Mouse (Mus musculus): ENCODE data around the gene Fcgr3. TPM values are rescaled to one million over a fixed set of nuclear protein-coding genes. Genes with fewer than 3 reads are reported as not detected.
A peak's percentile ranks its signal among the peaks of the same experiment; 100 is the strongest.
"Not testable (repeated sequence)": the region's sequence is repeated elsewhere in the genome, so short reads cannot be mapped to it uniquely, and the experiment has no call there.

Fcgr3 gene
- polyA plus RNA-seq (2011; ENCODE audit: insufficient read depth, insufficient read length, low replicate concordance, missing spikeins), result 18.2 and 56.7 TPM in 2 replicates

DNA sequence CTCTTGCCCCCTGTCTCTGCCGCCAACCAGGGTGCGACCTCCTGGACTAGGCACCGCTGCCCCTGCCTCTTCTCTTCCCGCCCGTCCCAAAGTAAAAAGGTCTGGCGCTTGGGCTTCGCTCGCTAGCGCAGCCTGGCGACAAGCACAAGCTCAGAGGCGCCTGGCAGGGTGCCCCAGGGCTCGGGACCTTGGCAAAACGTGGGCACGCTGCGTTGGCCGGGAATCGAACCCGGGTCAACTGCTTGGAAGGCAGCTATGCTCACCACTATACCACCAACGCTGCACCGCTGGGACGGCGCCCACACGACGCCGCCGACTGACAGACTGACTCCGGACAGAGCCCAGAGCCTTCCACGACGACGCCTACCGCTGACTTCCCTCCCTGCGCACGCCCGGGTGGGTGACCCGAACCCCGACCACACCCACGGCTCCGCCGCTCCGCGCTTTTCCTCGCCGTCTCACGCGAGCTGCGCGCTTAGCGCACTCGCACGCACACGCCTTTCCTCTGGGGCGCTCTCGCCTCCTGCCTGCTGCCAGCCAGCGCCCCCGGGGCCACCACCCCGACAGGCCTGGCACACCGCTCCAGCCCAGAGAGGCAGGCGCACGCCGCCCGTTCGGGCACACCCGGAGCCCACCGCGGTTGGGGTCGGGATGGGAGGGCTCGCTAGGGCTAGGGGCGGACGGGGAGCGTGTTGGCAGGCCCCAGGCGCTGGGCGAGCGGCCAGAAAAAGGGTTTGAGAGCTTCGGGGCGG is at the start of gene Fcgr3:
Gene Fcgr3, minus strand, starts transcription at position 445 of the 752 bp plus-strand sequence.
- WGBS, result 2% methylated on average over 47 of the region's 75 CpGs
- H3K4me3 ChIP-seq (replicated peaks; ENCODE audit: control insufficient read depth, low read depth, low read length), result peak within 1 kb of the TSS; percentile 4
- H3K27ac ChIP-seq (ENCODE audit: control insufficient read depth, insufficient read depth, low read depth, low read length, poor library complexity); H3K4me1 ChIP-seq (ENCODE audit: control insufficient read depth, insufficient read depth, low read length): not testable (repeated sequence)

GRCm38 (mm10) chr1:171113873-171114299 is 49.2 kb upstream of the Fcgr3 start, which contains the start of gene Cfap126:
Cfap126 (plus strand) TSS chr1:171113918.
- Histone ChIP-seq H3K4me1 (ENCODE audit: control insufficient read depth, insufficient read depth, low read length) (peaks cover 1% of the 10 kb centered on the region), H3K4me3 (replicated peaks; ENCODE audit: control insufficient read depth, low read depth, low read length) (peak within 1 kb of the TSS; percentile 64), H3K27ac (ENCODE audit: control insufficient read depth, insufficient read depth, low read depth, low read length, poor library complexity) (peak within 1 kb of the TSS; percentile 25)
- WGBS, result under 1% methylated on average over 24 of the region's 24 CpGs
- TF ChIP-seq POLR2A (IDR thresholded peaks at IDR 0.05; ENCODE audit: borderline replicate concordance, control insufficient read depth, low read depth, low read length) (peak; percentile 56; the same call in 1 of the 2 replicates), CTCF (IDR thresholded peaks at IDR 0.05; ENCODE audit: control insufficient read depth, insufficient read depth, low read length) (no peak)

DNA sequence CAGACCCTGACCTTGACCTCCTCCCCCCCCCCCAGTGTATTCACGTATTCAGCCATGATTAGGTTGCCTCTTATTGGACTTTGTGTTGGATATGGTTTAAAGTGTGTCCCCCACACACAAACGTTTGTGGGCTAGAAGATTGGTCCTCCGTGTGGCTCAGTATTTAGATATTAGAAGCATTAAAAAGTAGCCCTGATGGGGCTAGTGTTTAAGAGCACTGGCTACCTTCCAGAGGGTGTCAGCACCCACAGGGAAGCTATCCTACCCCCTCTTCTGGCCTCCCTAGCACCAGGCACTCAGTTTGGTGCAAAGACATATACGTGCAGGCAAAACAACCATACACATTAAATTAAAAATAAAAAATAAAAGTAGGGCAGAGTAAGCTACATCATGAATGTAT is 48.3 kb upstream of the Fcgr3 start:
- Histone ChIP-seq H3K4me3 (replicated peaks; ENCODE audit: control insufficient read depth, low read depth, low read length) (no peak overlapping the region), H3K27ac (ENCODE audit: control insufficient read depth, insufficient read depth, low read depth, low read length, poor library complexity) (no peak overlapping the region), H3K4me1 (ENCODE audit: control insufficient read depth, insufficient read depth, low read length) (peaks cover 1% of the 10 kb centered on the region)
- no peak for TF ChIP-seq CTCF (IDR thresholded peaks at IDR 0.05; ENCODE audit: control insufficient read depth, insufficient read depth, low read length)
- no peak for TF ChIP-seq POLR2A (IDR thresholded peaks at IDR 0.05; ENCODE audit: borderline replicate concordance, control insufficient read depth, low read depth, low read length)
- WGBS, result 80% methylated on average over 4 of the region's 4 CpGs

DNA sequence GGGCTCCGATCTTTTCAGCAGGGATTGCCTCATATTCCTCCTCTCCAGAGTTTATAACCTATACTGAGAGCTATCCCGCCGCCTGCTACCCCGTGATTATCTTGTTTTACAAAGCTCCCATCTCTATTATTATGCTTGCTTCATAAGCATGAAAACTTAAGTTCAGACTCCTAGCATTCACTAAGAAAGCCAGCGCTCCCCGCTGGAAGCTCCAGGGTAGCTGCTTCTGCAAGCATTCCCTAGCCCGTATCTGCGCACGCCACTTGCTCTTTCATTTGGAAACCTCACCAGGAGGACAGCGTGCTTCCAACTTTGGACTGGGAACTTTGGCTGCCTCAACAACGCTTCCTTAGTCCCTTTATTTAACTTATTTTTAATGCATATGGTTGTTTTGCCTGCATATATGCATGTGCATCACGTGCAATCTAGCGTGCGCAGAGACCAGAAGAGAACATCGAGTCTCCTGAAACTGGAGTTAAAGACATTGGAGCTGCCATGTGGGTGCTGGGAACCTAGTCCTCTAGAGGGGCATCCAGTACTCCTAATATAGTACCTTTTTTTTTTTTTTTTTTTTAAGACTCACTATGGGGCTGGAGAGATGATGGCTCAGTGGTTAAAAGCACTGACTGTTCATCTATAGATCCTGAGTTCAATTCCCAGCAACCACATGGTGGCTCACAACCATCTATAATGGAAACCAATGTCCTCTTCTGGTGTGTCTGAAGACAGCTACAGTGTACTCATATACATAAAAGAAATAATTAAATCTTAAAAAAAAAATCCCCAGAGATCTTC is 47.2 kb upstream of the Fcgr3 start:
- WGBS, result 2% methylated on average over 15 of the region's 15 CpGs
- TF ChIP-seq CTCF (IDR thresholded peaks at IDR 0.05; ENCODE audit: control insufficient read depth, insufficient read depth, low read length), result no peak
- TF ChIP-seq POLR2A (IDR thresholded peaks at IDR 0.05; ENCODE audit: borderline replicate concordance, control insufficient read depth, low read depth, low read length), result no peak
- Histone ChIP-seq H3K4me3 (replicated peaks; ENCODE audit: control insufficient read depth, low read depth, low read length) (peak overlapping the region; percentile 72), H3K27ac (ENCODE audit: control insufficient read depth, insufficient read depth, low read depth, low read length, poor library complexity) (peak overlapping the region; percentile 23; the same call in 1 of the 2 replicates), H3K4me1 (ENCODE audit: control insufficient read depth, insufficient read depth, low read length) (peaks cover 1% of the 10 kb centered on the region)

DNA sequence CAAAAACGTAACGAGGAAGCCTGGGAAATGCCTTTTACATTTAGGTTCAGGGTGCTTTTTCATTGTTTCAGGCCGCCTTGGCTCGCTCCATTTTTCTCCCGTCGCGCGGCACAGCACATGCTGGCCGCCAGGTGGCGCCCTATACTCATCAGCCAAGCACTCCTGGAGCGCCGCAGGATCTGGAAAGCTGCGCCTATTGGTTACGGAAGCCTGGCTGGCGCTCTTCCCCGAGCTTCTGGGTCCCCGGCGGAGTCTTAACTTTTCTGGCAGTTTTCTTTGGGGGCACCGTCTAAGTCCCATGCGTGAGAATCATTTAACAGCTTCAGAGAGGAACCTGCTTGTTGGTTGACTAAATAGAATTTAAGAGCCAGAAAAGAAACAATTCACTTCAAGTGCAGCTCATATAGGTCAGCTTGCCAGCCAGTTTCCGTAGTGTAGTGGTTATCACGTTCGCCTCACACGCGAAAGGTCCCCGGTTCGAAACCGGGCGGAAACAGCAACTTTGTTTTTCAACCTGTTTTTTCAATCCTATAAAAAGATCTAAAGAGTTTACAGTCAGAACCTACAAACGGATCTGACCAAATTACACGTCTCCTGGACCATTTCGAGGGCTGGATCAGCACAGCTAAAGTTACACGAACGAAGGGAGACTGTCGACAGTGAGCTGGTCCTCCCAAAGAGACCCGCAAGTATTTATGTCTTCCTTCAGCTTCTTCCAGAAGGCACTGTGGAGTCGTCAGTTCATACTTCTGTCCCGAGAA is 46.5 kb upstream of the Fcgr3 start:
- WGBS, result under 1% methylated on average over 38 of the region's 38 CpGs
- H3K4me1 ChIP-seq (ENCODE audit: control insufficient read depth, insufficient read depth, low read length), result peaks cover 1% of the 10 kb centered on the region
- peak overlapping the region; percentile 23 for H3K27ac ChIP-seq (ENCODE audit: control insufficient read depth, insufficient read depth, low read depth, low read length, poor library complexity)
- peak; percentile 94 for TF ChIP-seq CTCF (IDR thresholded peaks at IDR 0.05; ENCODE audit: control insufficient read depth, insufficient read depth, low read length)
- TF ChIP-seq POLR2A (IDR thresholded peaks at IDR 0.05; ENCODE audit: borderline replicate concordance, control insufficient read depth, low read depth, low read length), result peak; percentile 19; the same call in 1 of the 2 replicates
- peak overlapping the region; percentile 72 for H3K4me3 ChIP-seq (replicated peaks; ENCODE audit: control insufficient read depth, low read depth, low read length)

DNA sequence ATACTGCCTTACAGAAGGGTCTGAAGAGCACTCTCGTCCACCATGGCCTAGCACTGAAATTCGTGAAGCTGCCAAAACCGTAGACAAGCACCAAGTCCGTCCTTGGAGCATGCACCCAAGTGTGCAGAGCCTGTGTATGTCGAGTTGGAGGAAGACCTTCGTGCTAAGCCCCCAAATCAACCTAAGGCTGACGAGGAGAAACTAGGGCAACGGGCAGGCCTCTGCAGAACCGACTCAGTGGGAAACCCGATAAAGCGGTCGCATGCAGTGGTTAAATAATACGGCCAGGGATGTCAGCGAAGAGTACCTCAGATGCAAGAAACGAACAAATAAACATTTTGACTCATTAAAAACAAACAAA is 45.9 kb upstream of the Fcgr3 start:
- WGBS, result 45% methylated on average over 15 of the region's 15 CpGs
- TF ChIP-seq POLR2A (IDR thresholded peaks at IDR 0.05; ENCODE audit: borderline replicate concordance, control insufficient read depth, low read depth, low read length), result no peak
- TF ChIP-seq CTCF (IDR thresholded peaks at IDR 0.05; ENCODE audit: control insufficient read depth, insufficient read depth, low read length), result no peak
- H3K27ac ChIP-seq (ENCODE audit: control insufficient read depth, insufficient read depth, low read depth, low read length, poor library complexity), result no peak overlapping the region
- H3K4me3 ChIP-seq (replicated peaks; ENCODE audit: control insufficient read depth, low read depth, low read length), result peak overlapping the region; percentile 63
- peaks cover 1% of the 10 kb centered on the region for H3K4me1 ChIP-seq (ENCODE audit: control insufficient read depth, insufficient read depth, low read length)

GRCm38 (mm10) chr1:171109620-171110019 is 44.9 kb upstream of the Fcgr3 start:
- WGBS, result 82% methylated on average over 9 of the region's 9 CpGs
- Histone ChIP-seq H3K4me3 (replicated peaks; ENCODE audit: control insufficient read depth, low read depth, low read length) (no peak overlapping the region), H3K4me1 (ENCODE audit: control insufficient read depth, insufficient read depth, low read length) (peaks cover 1% of the 10 kb centered on the region), H3K27ac (ENCODE audit: control insufficient read depth, insufficient read depth, low read depth, low read length, poor library complexity) (no peak overlapping the region)
- TF ChIP-seq CTCF (IDR thresholded peaks at IDR 0.05; ENCODE audit: control insufficient read depth, insufficient read depth, low read length), result no peak
- TF ChIP-seq POLR2A (IDR thresholded peaks at IDR 0.05; ENCODE audit: borderline replicate concordance, control insufficient read depth, low read depth, low read length), result no peak

DNA sequence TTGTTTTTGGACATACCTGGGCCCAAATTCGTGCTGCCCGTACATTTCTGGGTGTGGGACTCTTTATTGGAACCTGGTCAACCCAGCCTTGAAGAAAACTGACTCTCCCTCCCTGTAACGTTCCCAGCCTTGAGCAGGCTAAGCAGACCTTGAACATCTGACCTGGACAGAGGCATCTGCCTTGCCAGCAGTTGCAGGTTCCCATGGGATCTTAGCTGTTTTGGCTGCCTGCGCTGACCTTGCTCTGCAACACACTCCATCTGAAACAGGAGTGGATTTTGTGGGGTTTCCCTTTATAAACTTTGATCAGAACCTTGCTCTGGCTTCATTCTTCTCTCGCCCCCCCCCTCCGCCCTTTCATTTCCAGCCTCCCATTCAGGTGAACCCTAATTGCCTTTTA is 40.5 kb upstream of the Fcgr3 start:
- no peaks in the 10 kb centered on the region; the same call in 1 of the 2 replicates for H3K4me1 ChIP-seq (ENCODE audit: control insufficient read depth, insufficient read depth, low read length)
- 83% methylated on average over 6 of the region's 6 CpGs for WGBS
- no peak overlapping the region for H3K27ac ChIP-seq (ENCODE audit: control insufficient read depth, insufficient read depth, low read depth, low read length, poor library complexity)
- TF ChIP-seq POLR2A (IDR thresholded peaks at IDR 0.05; ENCODE audit: borderline replicate concordance, control insufficient read depth, low read depth, low read length), result no peak
- TF ChIP-seq CTCF (IDR thresholded peaks at IDR 0.05; ENCODE audit: control insufficient read depth, insufficient read depth, low read length), result no peak
- no peak overlapping the region for H3K4me3 ChIP-seq (replicated peaks; ENCODE audit: control insufficient read depth, low read depth, low read length)
